Mouse (Mus musculus) liver, embryonic 13.5 days (tissue): ENCODE data around the gene Ddah1. TPM values are rescaled to one million over a fixed set of nuclear protein-coding genes. Genes with fewer than 3 reads are reported as not detected.
A peak's percentile ranks its signal among the peaks of the same experiment; 100 is the strongest.

Experiments used
- ATAC-seq: fragments of 200-750 bp; cut with Nextera tagmentation; 2 replicates; pipeline ENCODE4 v1.8.0; 2017; ENCODE audit warnings: low read depth, mild to moderate bottlenecking, moderate number of reproducible peaks, moderate library complexity
- DNase-seq: peaks from one replicate; pipeline ENCODE4 v3.0.0; 2022
- H3K27ac ChIP-seq: fragments of 300-500 bp; sonication (generic); 2 replicates; pipeline ENCODE4 v1.5.1; 2015; ENCODE audit warnings: moderate library complexity, mild to moderate bottlenecking, inconsistent platforms
- H3K27me3 ChIP-seq: fragments of 300-500 bp; sonication (generic); 2 replicates; pipeline ENCODE4 v1.6.1; 2015; ENCODE audit warnings: mild to moderate bottlenecking, inconsistent platforms
- H3K36me3 ChIP-seq: fragments of 300-500 bp; sonication (generic); 2 replicates; pipeline ENCODE4 v1.6.1; 2015; ENCODE audit warnings: mild to moderate bottlenecking, inconsistent platforms
- H3K4me1 ChIP-seq: fragments of 300-500 bp; sonication (generic); replicated peaks from 2 replicates; pipeline ENCODE4 v1.6.1; 2015; ENCODE audit warnings: inconsistent platforms
- H3K4me2 ChIP-seq: fragments of 300-500 bp; sonication (generic); 2 replicates; pipeline ENCODE4 v1.6.1; 2015; ENCODE audit warnings: inconsistent platforms, mild to moderate bottlenecking, moderate library complexity
- H3K4me3 ChIP-seq: fragments of 300-500 bp; sonication (generic); replicated peaks from 2 replicates; pipeline ENCODE4 v1.5.1; 2015; ENCODE audit warnings: mild to moderate bottlenecking, inconsistent platforms
- H3K9ac ChIP-seq: fragments of 300-500 bp; sonication (generic); 2 replicates; pipeline ENCODE4 v1.6.1; 2015; ENCODE audit warnings: mild to moderate bottlenecking, inconsistent platforms
- H3K9me3 ChIP-seq: fragments of 300-500 bp; sonication (generic); replicated peaks from 2 replicates; pipeline ENCODE4 v1.6.1; 2016; ENCODE audit warnings: inconsistent platforms
- WGBS: fragments of 180-500 bp; shearing (Covaris S2); methylation state at CpG from one replicate; pipeline ENCODE4 v1.1.7; 2015; ENCODE audit not compliant: insufficient replicate concordance; 5-methylcytosine and 5-hydroxymethylcytosine counted together
- polyA plus RNA-seq: library from polyadenylated mRNA; unstranded; fragments of >200 nt; fragmentation: Nextera tagmentation; extraction: Ambion mirVana; gene quantifications from 2 replicates; pipeline ENCODE4 v1.2.1, GENCODE M21; 2015

Gene Ddah1
- polyA plus RNA-seq, 1 experiment from 2014 or later = 39.3 TPM

DNA sequence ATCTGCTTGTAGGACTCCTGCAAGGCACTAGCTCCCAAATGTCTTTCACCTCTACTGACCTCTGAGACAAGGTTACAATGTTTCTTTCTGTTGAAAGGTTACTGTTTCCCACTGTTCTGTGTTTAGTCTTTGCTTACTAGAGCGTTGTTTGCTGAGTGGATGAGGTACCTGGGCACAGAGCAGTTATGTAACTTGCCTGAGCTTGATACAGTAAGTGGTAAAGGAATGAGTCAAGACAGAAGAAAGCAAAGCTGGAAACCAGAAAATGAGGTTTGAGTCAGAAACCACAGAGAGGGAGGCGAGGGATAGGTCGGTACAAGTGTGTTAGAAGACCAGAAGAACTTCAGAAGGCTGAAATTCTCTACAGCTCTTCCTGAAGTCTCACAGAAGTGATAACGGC lies 158.4 kb downstream of the Ddah1 start:
- DNase-seq (no peak), ATAC-seq (no peak)
- Histone ChIP-seq H3K36me3 (no peaks in the 10 kb centered on the region), H3K27me3 (no peaks in the 10 kb centered on the region), H3K9me3 (no peaks in the 10 kb centered on the region), H3K4me3 (no peak overlapping the region), H3K4me2 (no peak overlapping the region), H3K27ac (no peak overlapping the region), H3K4me1 (0 out of 2 replicates have a peak, but pooled peaks cover 6% of the 10 kb centered on the region), H3K9ac (no peak overlapping the region)
- WGBS = 53% methylated on average over 4 of the region's 4 CpGs

DNA sequence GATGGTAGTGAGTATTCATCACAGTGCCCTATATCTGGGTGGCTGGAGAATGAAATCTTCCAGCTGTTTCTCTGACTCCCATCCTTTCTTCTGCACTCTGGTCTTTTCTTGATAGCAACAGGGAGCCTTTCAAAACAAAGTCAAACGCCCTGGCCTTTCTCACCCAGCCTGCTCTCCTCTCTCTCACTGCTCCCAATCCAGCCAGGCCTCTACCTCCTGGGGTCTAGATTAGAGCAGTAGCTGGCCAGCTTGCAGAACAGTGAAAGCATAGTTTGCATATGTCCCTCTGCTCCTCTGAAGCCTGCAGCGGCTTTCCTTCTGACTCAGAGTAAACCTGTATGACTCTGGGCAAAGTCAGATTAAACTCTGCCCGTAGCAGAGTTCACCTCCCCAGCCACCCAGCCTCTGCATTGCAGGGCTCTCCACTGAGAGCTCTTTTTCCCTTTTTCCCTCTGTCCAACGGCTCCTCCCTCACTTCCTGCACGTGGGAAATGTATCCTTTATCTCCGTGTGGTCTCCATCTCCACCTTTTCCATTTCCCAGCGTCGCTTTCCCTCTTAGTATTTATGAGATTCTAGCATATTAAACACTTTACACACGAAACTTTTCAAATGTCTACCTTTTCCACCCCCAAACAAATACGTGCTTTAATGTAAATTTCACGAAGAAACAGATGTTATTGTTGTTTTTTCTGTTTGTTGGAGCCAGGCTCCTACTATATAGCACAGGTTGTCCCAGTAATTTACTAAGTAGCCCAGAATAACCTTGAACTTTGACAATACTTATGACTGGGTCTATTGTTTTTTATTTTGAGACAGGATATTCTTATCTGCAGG lies 163.8 kb downstream of the Ddah1 start, which contains the start of gene Bcl10:
TSS of gene Bcl10 (plus strand) at position 786 of the 836 bp plus-strand sequence.
- peak within 1 kb of the TSS; percentile 68 for H3K4me2 ChIP-seq
- H3K9ac ChIP-seq = peak within 1 kb of the TSS; percentile 69
- H3K4me1 ChIP-seq = peaks cover 32% of the 10 kb centered on the region
- WGBS = 39% methylated on average over 11 of the region's 11 CpGs
- H3K27me3 ChIP-seq = no peaks in the 10 kb centered on the region
- no peaks in the 10 kb centered on the region for H3K36me3 ChIP-seq
- no peaks in the 10 kb centered on the region for H3K9me3 ChIP-seq
- peak within 1 kb of the TSS; percentile 49 for H3K4me3 ChIP-seq
- peak within 1 kb of the TSS; percentile 76 for H3K27ac ChIP-seq
- DNase-seq = no peak
- ATAC-seq = no peak

DNA sequence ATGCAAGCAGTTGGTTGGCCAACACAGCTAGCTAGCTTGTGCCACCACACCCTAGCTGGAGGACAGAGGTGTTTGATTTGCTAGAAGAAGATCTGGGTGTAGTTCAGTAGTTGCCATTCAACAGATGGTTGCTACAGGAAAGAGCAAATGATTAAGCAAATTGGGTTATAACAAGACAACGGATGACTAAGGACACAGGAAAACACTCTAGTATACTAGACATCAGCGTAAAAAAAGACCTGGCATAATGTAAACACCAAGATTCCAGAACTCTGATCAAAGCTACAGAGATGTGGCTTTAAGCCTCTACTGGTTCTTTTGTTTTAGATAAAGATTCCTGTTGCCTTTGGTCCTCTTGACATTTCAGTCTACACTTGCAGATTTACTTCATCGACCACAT lies 164.5 kb downstream of the Ddah1 start:
- Histone ChIP-seq H3K4me3 (no peak overlapping the region), H3K36me3 (peaks cover 5% of the 10 kb centered on the region; the same call in 1 of the 2 replicates), H3K27ac (no peak overlapping the region), H3K27me3 (no peaks in the 10 kb centered on the region), H3K9me3 (no peaks in the 10 kb centered on the region), H3K9ac (peak overlapping the region; percentile 69; the same call in 1 of the 2 replicates), H3K4me2 (peak overlapping the region; percentile 68; the same call in 1 of the 2 replicates), H3K4me1 (peaks cover 32% of the 10 kb centered on the region)
- 48% methylated on average over 3 of the region's 3 CpGs for WGBS
- no peak for DNase-seq
- ATAC-seq = no peak

DNA sequence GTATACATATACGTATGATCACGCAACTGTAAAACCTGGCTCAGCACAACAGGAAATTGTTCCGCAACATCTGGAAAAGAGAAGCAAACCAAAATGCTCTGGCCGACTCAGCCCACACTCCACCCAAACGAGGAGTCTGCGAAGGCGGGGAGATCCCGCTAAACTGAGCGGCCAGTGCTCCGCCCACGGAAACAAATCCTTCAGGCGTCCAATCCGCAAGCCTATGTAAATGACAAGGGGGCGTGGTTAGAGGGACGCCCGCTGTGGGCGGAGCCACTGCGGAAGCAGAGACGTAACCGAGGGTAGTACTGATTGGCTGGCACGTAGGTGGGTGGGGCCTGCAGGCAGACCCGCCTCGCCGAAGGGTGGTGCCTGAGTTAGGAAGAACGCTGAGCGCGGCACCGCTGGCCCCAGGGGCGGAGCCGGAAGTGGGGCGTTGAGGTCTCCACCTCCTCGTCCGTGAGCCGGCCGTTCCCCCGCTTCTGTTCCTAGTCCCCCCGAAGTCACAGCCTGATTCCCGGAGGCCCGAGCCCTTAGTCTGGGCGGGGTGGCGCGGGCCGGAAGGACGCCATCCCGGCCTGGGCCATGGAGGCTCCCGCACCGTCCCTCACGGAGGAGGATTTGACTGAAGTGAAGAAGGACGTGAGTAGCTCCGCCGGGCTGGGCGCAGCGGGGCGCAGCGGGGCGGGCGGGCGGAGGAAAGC lies 165.6 kb downstream of the Ddah1 start:
- peak; percentile 98 for ATAC-seq
- Histone ChIP-seq H3K27ac (peak overlapping the region; percentile 92), H3K27me3 (no peaks in the 10 kb centered on the region), H3K9me3 (no peaks in the 10 kb centered on the region), H3K9ac (peak overlapping the region; percentile 94), H3K36me3 (peaks cover 11% of the 10 kb centered on the region; the same call in 1 of the 2 replicates), H3K4me2 (peak overlapping the region; percentile 84), H3K4me1 (peaks cover 32% of the 10 kb centered on the region), H3K4me3 (peak overlapping the region; percentile 96)
- DNase-seq = peak; percentile 100
- under 1% methylated on average over 58 of the region's 58 CpGs for WGBS

DNA sequence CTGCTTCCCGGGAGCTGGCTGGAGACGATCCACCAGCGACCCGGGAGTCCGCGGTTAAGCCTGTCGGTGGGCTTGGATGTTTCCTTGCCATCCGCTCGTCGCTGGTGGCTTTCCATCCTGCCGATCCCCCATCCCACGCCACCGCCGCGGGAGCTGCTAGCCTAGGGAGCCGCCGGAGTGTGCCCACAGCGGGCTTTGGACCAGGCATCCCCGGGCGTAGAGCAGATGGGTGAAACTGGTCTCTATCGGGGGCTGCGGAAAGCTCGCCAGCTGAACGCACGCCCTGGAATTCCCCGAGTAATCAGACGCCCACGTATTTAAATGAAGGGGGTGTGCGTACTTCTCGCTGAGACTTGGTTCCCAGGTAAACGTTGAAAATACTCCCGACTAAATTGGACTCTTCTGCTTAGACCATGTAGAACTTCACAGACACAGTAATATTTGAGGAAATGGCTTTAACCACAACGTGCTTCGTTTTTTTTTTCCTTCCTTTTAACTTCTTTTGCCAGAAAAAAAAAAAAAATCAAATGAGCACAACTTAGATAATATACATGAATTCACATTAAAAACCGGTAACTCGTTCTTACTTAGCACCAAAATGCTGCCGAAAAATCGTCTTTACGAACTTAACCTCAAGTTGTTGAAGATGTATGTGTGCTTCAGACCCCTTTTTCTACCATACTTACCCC lies 166.3 kb downstream of the Ddah1 start:
- peak overlapping the region; percentile 92 for H3K27ac ChIP-seq
- peak overlapping the region; percentile 94 for H3K9ac ChIP-seq
- no peaks in the 10 kb centered on the region for H3K9me3 ChIP-seq
- H3K4me2 ChIP-seq = peak overlapping the region; percentile 84
- H3K27me3 ChIP-seq = no peaks in the 10 kb centered on the region
- H3K4me1 ChIP-seq = peaks cover 32% of the 10 kb centered on the region
- H3K4me3 ChIP-seq = peak overlapping the region; percentile 96
- H3K36me3 ChIP-seq = peaks cover 14% of the 10 kb centered on the region; the same call in 1 of the 2 replicates
- 2% methylated on average over 39 of the region's 39 CpGs for WGBS
- ATAC-seq (peak; percentile 8; the same call in 1 of the 2 replicates), DNase-seq (peak; percentile 42)

DNA sequence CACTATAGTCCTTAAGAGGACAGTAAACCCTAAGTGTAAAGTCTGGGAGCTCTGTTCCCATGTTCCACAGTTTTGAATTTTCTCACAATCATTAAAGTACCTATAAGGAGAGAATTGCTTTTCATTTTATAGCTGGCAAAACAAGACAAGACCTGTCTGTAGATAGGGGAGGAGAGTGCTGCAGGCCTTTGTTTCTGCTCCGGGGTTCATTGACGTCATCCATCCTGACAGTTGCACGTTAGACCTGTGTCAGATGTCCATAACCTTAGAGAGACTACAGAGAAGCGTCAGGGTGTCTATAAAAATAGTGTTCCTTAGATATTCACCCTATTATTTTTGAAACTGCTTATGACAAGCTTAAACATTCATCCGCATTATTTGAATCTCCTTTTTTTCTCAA lies 167.0 kb downstream of the Ddah1 start:
- Histone ChIP-seq H3K4me1 (peaks cover 34% of the 10 kb centered on the region), H3K27me3 (no peaks in the 10 kb centered on the region), H3K27ac (no peak overlapping the region), H3K36me3 (peaks cover 17% of the 10 kb centered on the region), H3K4me3 (peak overlapping the region; percentile 96), H3K4me2 (peak overlapping the region; percentile 84), H3K9ac (peak overlapping the region; percentile 94), H3K9me3 (no peaks in the 10 kb centered on the region)
- ATAC-seq (no peak), DNase-seq (no peak)
- WGBS = 54% methylated on average over 5 of the region's 5 CpGs

DNA sequence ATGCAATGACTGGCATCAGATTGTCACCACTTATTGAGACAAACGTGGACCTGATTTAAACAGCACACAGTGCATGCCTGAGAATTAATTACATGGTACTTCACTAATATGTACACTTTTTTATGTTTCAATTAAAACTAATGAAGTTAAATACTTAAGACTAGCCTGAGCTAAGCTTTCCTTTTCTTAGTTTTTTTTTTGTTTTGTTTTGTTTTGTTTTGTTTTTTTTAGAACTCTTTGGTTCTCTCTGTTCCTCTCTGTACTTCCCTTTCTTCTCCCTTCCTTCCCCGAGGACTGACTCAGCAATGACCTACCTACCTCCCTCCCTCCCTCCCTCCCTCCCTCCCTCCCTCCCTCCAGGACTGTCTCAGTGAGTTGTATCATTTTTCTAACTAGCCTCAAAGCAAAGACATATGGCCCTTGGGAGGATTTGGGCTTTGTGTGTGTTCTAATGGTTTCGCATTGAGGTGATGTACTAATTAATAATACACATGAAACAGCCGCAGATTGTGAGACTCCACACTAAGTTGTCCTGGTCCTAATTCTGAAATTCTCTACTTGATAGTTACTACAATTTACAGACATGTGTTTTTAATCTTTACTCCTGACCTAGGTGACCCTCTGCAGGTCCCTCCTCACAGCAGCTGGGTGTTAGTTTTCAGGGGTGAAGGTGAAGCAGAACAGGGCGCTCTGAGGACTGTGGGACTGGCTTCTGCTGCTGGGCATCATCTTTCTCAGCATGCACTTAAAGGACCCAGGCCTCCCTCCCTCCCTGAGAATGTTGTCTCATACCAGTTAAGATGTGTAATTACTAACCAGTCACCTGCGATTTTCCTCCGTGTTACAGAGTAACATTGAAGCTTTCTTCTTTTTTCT lies 171.3 kb downstream of the Ddah1 start:
- H3K4me1 ChIP-seq = peaks cover 16% of the 10 kb centered on the region
- H3K27me3 ChIP-seq = no peaks in the 10 kb centered on the region
- peaks cover 46% of the 10 kb centered on the region for H3K36me3 ChIP-seq
- H3K9me3 ChIP-seq = no peaks in the 10 kb centered on the region
- no peak overlapping the region for H3K9ac ChIP-seq
- WGBS = 70% methylated on average over 7 of the region's 7 CpGs
- no peak overlapping the region for H3K4me3 ChIP-seq
- H3K4me2 ChIP-seq = no peak overlapping the region
- ATAC-seq = no peak
- H3K27ac ChIP-seq = no peak overlapping the region
- no peak for DNase-seq

DNA sequence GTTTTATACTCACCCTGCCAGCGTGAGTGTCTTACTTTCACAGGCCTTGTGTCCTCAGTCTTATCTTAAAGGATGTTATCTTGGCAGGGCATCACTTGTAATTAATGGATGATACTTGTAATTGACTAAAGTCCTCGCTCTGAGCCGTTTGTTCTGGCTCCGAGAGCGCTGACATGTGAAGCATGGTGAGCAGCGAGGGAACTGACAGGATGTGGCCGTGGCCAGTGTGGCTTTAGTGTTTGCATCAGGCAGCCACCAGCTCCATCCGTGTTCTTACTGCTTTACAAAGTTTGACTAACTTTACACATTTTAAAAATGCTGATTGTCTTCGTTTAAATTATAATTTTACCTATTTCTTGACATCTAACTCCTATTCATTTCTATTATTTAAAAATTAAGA lies 175.4 kb downstream of the Ddah1 start:
- ATAC-seq (no peak), DNase-seq (no peak)
- H3K27me3 ChIP-seq = no peaks in the 10 kb centered on the region
- H3K4me1 ChIP-seq = peaks cover 18% of the 10 kb centered on the region
- peaks cover 35% of the 10 kb centered on the region for H3K36me3 ChIP-seq
- H3K4me3 ChIP-seq = no peak overlapping the region
- H3K9ac ChIP-seq = no peak overlapping the region
- WGBS = 54% methylated on average over 9 of the region's 9 CpGs
- no peak overlapping the region for H3K4me2 ChIP-seq
- H3K27ac ChIP-seq = no peak overlapping the region
- H3K9me3 ChIP-seq = no peaks in the 10 kb centered on the region

DNA sequence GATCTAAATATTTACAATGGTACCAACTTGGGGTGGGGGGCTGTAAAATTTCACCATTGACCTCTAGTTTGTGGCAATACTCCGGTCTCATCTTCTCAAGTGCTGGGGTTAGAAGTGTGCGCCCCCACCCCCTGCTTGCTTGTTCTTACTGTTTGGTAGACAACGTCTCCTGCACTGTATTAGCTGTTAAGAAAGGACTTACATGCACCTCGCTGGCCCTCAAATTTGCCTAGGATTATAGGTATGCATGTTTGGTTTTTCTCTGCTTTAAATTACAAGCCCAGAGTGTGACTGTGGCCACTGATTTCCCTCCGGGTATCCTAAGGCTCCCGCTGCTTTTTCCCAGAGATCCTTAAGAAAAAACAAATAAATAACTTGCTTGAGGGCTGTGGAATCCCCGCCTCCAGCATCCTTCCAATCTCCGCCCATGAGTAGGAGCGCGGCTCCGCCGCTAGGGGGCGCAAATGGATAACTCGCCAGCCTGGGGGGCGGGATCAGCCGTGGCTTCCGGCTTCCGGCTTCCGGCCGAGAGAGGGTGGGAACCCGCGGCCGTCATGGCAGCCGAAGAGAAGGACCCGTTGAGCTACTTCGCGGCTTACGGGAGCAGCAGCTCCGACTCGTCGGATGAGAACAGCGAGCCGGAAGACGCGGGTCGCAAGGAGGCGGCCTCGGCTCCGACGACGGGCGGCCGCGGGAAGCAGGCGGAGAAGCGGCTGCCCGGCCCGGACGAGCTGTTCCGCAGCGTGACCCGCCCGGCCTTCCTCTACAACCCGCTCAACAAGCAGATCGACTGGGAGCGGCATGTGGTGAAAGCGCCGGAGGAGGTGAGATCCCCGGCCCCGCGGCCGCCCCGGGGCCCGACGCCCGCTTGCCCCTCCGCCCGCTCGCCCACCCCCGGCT lies 179.3 kb downstream of the Ddah1 start, which contains the start of gene 2410004B18Rik:
TSS of gene 2410004B18Rik (plus strand) at position 510 of the 900 bp plus-strand sequence.
- H3K9ac ChIP-seq = peak within 1 kb of the TSS; percentile 92
- H3K4me2 ChIP-seq = peak within 1 kb of the TSS; percentile 96
- H3K36me3 ChIP-seq = peaks cover 23% of the 10 kb centered on the region
- H3K27me3 ChIP-seq = no peaks in the 10 kb centered on the region
- DNase-seq (peak; percentile 90), ATAC-seq (peak; percentile 90)
- H3K4me3 ChIP-seq = peak within 1 kb of the TSS; percentile 97
- H3K27ac ChIP-seq = peak within 1 kb of the TSS; percentile 67; the same call in 1 of the 2 replicates
- peaks cover 43% of the 10 kb centered on the region for H3K4me1 ChIP-seq
- WGBS = 2% methylated on average over 62 of the region's 70 CpGs
- no peaks in the 10 kb centered on the region for H3K9me3 ChIP-seq
